Mouse (Mus musculus): ENCODE results near the gene Babam2. TPM values are rescaled to one million over a fixed set of nuclear protein-coding genes. Genes with fewer than 3 reads are reported as not detected.
A peak's percentile ranks its signal among the peaks of the same experiment; 100 is the strongest.

The Babam2 gene
- polyA plus RNA-seq, 2 experiments: 15.3 to 21.2 TPM

GRCm38 (mm10) chr5:32134051-32134732, 436.7 kb downstream of the Babam2 start:
- Histone ChIP-seq H3K36me3 (replicated peaks; ENCODE audit: control insufficient read depth, insufficient read depth, low read depth) (no peaks in the 10 kb centered on the region), H3K27ac (no peak overlapping the region), H3K4me2 (ENCODE audit: low read depth) (peak overlapping the region; percentile 57), H3K4me1 (replicated peaks; ENCODE audit: control insufficient read depth in 2 of 2, insufficient read depth in 2 of 2, low read length in 1 of 2) (0 out of 4 replicates have a peak, but pooled peaks cover 0 to 3% of the 10 kb centered on the region in 2 experiments), H3K27me3 (ENCODE audit: control insufficient read depth, insufficient read depth, low read length) (peaks cover 67% of the 10 kb centered on the region), H3K4me3 (ENCODE audit: insufficient read depth in 1 of 2, low read depth in 2 of 2, low read length in 2 of 2) (peak overlapping the region in 1 of 2 experiments; percentile 50; a peak in 2 of 4 replicates), H3K9me3 (ENCODE audit: control insufficient read depth, low read length) (no peaks in the 10 kb centered on the region), H3K9ac (replicated peaks) (no peak overlapping the region)
- no peak for ATAC-seq (ENCODE audit: insufficient read depth)
- WGBS (ENCODE audit: insufficient replicate concordance): 2% methylated on average over 21 of the region's 21 CpGs
- TF ChIP-seq CTCF (IDR thresholded peaks at IDR 0.05; ENCODE audit: low read depth) (no peak), EP300 (IDR thresholded peaks at IDR 0.05; ENCODE audit: low read depth) (no peak)
- DNase-seq (ENCODE audit: low read depth in 3 of 3, low spot score in 3 of 3): no peak

Small RNA genes lying within 50 kb of the gene (microRNA-seq; reads per million reads assigned to microRNA genes)
- not detected for gene Mir3473e

Other genes with a start within 250 kb of the Babam2 start
- gene Zfp512, start 245.3 kb upstream of the Babam2 start, polyA plus RNA-seq (2012; rRNA removed): 5.8 and 8.2 TPM in 2 replicates
- gene Zfp512, start 245.3 kb upstream of the Babam2 start, polyA plus RNA-seq (2014; fragmentation: Nextera tagmentation; extraction: Ambion mirVana): 8.9 and 10.8 TPM in 2 replicates
- 0.02 TPM in 1 of 2 replicates, not detected in the other for gene 4930548H24Rik, start 211.9 kb upstream of the Babam2 start, polyA plus RNA-seq (2012; rRNA removed)
- not detected in 2 replicates for gene 4930548H24Rik, start 211.9 kb upstream of the Babam2 start, polyA plus RNA-seq (2014; fragmentation: Nextera tagmentation; extraction: Ambion mirVana)
- 5.9 and 7.3 TPM in 2 replicates for gene Gpn1, start 202.9 kb upstream of the Babam2 start, polyA plus RNA-seq (2012; rRNA removed)
- gene Gpn1, start 202.9 kb upstream of the Babam2 start, polyA plus RNA-seq (2014; fragmentation: Nextera tagmentation; extraction: Ambion mirVana): 16.8 and 17.0 TPM in 2 replicates
- gene Slc4a1ap, start 170.7 kb upstream of the Babam2 start, polyA plus RNA-seq (2012; rRNA removed): 6.1 and 10.5 TPM in 2 replicates
- 8.3 and 9.4 TPM in 2 replicates for gene Slc4a1ap, start 170.7 kb upstream of the Babam2 start, polyA plus RNA-seq (2014; fragmentation: Nextera tagmentation; extraction: Ambion mirVana)
- gene Supt7l, start 169.9 kb upstream of the Babam2 start, polyA plus RNA-seq (2012; rRNA removed): 5.6 and 6.0 TPM in 2 replicates
- 3.3 TPM in 2 replicates for gene Supt7l, start 169.9 kb upstream of the Babam2 start, polyA plus RNA-seq (2014; fragmentation: Nextera tagmentation; extraction: Ambion mirVana)
- 57.8 and 80.0 TPM in 2 replicates for gene Mrpl33, start 100.7 kb upstream of the Babam2 start, polyA plus RNA-seq (2012; rRNA removed)
- gene Mrpl33, start 100.7 kb upstream of the Babam2 start, polyA plus RNA-seq (2014; fragmentation: Nextera tagmentation; extraction: Ambion mirVana): 211 and 219 TPM in 2 replicates
- 9.4 and 10.1 TPM in 2 replicates for gene Rbks, start 57 bp upstream of the Babam2 start, polyA plus RNA-seq (2012; rRNA removed)
- gene Rbks, start 57 bp upstream of the Babam2 start, polyA plus RNA-seq (2014; fragmentation: Nextera tagmentation; extraction: Ambion mirVana): 20.6 and 22.7 TPM in 2 replicates